In the genomic region with DNA sequence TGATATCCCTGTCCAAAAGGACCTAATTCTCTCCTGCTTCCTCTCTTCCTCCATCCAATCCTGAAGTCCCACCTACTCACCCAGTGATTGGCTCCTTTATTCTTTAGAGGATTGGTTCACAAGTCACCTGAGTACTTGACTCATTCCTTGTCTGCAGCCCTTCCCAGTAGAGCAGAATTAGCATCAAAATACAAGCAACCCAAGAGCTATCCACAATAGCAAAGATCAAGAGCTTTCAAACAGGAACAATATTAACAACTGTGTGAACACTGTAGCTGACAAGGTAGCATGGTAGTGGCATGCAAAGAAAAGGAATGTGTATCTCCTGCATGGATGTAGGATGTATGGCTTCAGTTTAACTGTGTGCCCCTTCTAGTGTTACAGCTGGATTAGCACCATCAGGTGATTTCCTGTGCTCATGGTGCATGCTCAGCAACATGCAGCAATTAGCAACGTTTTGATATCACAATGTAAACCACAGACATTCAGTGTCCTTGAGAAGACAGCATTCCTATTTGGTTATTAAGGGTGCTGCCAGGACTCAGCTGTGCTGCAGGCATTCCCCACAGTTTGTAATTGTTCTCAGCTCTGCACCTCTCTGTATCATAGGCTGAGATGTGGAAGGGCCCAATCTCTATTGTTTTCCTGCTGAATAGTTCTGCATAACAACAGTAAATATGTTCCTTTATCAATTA, we compare ENCODE assay signal across 18 mouse cellular contexts.
DNase-seq lines count a peak whose midpoint lies in the region; TF ChIP-seq lines count a peak whose summit lies in the region.
"Had no signal": no experiment of that assay in that cellular context is flagged by ENCODE, and none has a peak within 500 bp of the region (broad histone marks: within the 10 kb centered on the region; RNA-seq: fewer than 3 reads in every experiment).

No protein-coding gene starts in this region.

- no peaks in the 10 kb centered on the region for H3K27me3 ChIP-seq in ES-Bruce4 (ENCODE audit: control insufficient read depth, insufficient read depth, low read length, poor library complexity, severe bottlenecking)
- H3K27me3 ChIP-seq: embryonic facial prominence, embryonic 12.5 days; heart, embryonic 12.5 days; intestine, embryonic 15.5 days had no signal

- H3K4me3 ChIP-seq in ES-Bruce4 (ENCODE audit: low read depth, low read length) = no peak overlapping the region
- H3K4me3 ChIP-seq: embryonic facial prominence, embryonic 12.5 days; heart, embryonic 12.5 days; hindbrain, embryonic 10.5 days; intestine, embryonic 15.5 days had no signal

- TF ChIP-seq EP300 in ES-Bruce4 (IDR thresholded peaks at IDR 0.05; ENCODE audit: insufficient read depth, low read depth, low read length) = no peak

- H3K36me3 ChIP-seq in ES-Bruce4 (ENCODE audit: control insufficient read depth, insufficient read depth, low read length, poor library complexity, severe bottlenecking) = no peaks in the 10 kb centered on the region
- H3K36me3 ChIP-seq: embryonic facial prominence, embryonic 12.5 days; heart, embryonic 12.5 days; hindbrain, embryonic 10.5 days; intestine, embryonic 15.5 days had no signal

- TF ChIP-seq CTCF in ES-Bruce4 (IDR thresholded peaks at IDR 0.05; ENCODE audit: low read depth, low read length) = no peak

- H3K9me3 ChIP-seq in ES-Bruce4 (replicated peaks; ENCODE audit: control insufficient read depth, insufficient read depth, low read length, poor library complexity, severe bottlenecking) = no peaks in the 10 kb centered on the region
- H3K9me3 ChIP-seq: embryonic facial prominence, embryonic 12.5 days; heart, embryonic 12.5 days; hindbrain, embryonic 10.5 days; intestine, embryonic 15.5 days had no signal

- no peak overlapping the region for H3K9ac ChIP-seq in ES-Bruce4 (ENCODE audit: low read depth, poor library complexity, severe bottlenecking)
- H3K9ac ChIP-seq: embryonic facial prominence, embryonic 12.5 days; forebrain, postnatal 0 days; heart, embryonic 12.5 days; hindbrain, embryonic 14.5 days; intestine, embryonic 15.5 days had no signal

- H3K27ac ChIP-seq in ES-Bruce4 (ENCODE audit: insufficient read depth, low read length) = 0 out of 2 replicates have a peak overlapping the region, but pooled peaks have one; percentile 25
- H3K27ac ChIP-seq: embryonic facial prominence, embryonic 12.5 days; hindbrain, embryonic 10.5 days; hindbrain, embryonic 14.5 days; intestine, embryonic 15.5 days had no signal

- DNase-seq in thymus, postnatal 0 days (ENCODE audit: low spot score) = peak; percentile 15
- no peak for DNase-seq in thymus, postnatal 10 days (ENCODE audit: low spot score in 2 of 2)
- peak; percentile 77 for DNase-seq in Muller cell, postnatal 12 days (ENCODE audit: inconsistent ontology term)
- peak; percentile 76 for DNase-seq in ZHBTc4 (ENCODE audit: low read depth, low spot score)
- DNase-seq in lung, postnatal 10 days = no peak
- no peak for DNase-seq in adrenal gland, adult 2 months
- DNase-seq: adrenal gland, postnatal 10 days; cerebellum, adult 11-12 months; cerebellum, adult 9-10 months; cerebellum, postnatal 25 days; forebrain, postnatal 0 days; gastrocnemius, postnatal 14 days had no signal

- no peak for TF ChIP-seq POLR2A in ES-Bruce4 (IDR thresholded peaks at IDR 0.05; ENCODE audit: insufficient read depth, low read length)

- H3K4me1 ChIP-seq in ES-Bruce4 (ENCODE audit: control insufficient read depth, insufficient read depth, low read length) = peaks cover 2% of the 10 kb centered on the region
- H3K4me1 ChIP-seq: embryonic facial prominence, embryonic 12.5 days; heart, embryonic 12.5 days; hindbrain, embryonic 10.5 days; intestine, embryonic 15.5 days had no signal

Comparison
In these comparisons a context has a peak if more than half of its experiments do, and no peak if none do; other contexts are left out.
1. DNase-seq: peak in thymus, postnatal 0 days (single experiment), Muller cell, postnatal 12 days (single experiment) and ZHBTc4 (single experiment); none in thymus, postnatal 10 days (0 of 2), lung, postnatal 10 days (single experiment) and adrenal gland, adult 2 months (single experiment).